Mouse (Mus musculus): Measurements from ENCODE around the gene Sdc3. TPM values are rescaled to one million over a fixed set of nuclear protein-coding genes. Genes with fewer than 3 reads are reported as not detected.

The Sdc3 gene
- polyA plus RNA-seq, 2 experiments: 35.4 to 89.5 TPM

DNA sequence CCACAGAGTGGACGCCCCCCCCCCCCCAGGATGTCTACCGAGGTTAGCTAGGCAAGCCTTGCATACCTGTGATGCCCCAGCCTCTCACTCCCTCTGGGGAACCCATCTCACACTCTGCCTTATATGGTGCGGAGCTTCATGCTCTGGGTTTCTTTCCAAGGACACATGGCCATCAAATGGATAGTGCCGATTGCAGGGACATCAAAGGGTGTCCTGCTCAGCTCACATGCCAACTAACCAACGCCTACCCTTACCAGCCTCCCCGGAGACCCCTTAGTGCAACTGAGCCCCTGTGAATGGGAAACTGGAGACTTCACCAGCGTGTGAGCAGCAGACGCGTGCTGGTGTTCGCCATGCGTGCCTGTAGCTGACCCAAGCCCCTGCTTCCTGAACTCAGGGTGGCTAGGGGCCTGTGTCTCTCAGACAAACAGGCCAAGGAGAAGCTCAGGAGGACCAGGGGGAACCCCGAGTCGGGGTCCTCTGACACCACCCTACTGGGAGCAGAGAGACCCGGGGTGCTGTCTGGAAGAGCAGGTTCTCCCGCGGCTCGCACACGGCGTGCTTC, 444 bp upstream of the Sdc3 start:
- Histone ChIP-seq H3K4me2 (replicated peaks; ENCODE audit: low read depth, low read length, severe bottlenecking) (peak overlapping the region; percentile 93), H3K9ac (ENCODE audit: low read depth, low read length, severe bottlenecking) (peak overlapping the region; percentile 96), H3K27me3 (ENCODE audit: control insufficient read depth, insufficient read depth, low read length) (no peaks in the 10 kb centered on the region), H3K4me3 (replicated peaks; ENCODE audit: low read length) (peak overlapping the region; percentile 92), H3K4me1 (ENCODE audit: control insufficient read depth, insufficient read depth, low read length) (peaks cover 9% of the 10 kb centered on the region), H3K27ac (replicated peaks; ENCODE audit: low read depth, low read length) (0 out of 2 replicates have a peak overlapping the region, but pooled peaks have one; percentile 20), H3K36me3 (ENCODE audit: control insufficient read depth, insufficient read depth, low read length) (no peaks in the 10 kb centered on the region), H3K9me3 (ENCODE audit: control insufficient read depth, low read length) (no peaks in the 10 kb centered on the region)
- WGBS: 6% methylated on average over 15 of the region's 19 CpGs
- no peak for TF ChIP-seq POLR2A (IDR thresholded peaks at IDR 0.05; ENCODE audit: borderline replicate concordance, extremely low read depth, insufficient read depth, insufficient read length)
- DNase-seq (ENCODE audit: low spot score) (no peak), ATAC-seq (ENCODE audit: low FRiP score, low read depth) (no peak; the same call in 1 of the 2 replicates)

GRCm38 (mm10) chr4:130793180-130793501, 804 bp downstream of the Sdc3 start:
- H3K36me3 ChIP-seq (ENCODE audit: control insufficient read depth, insufficient read depth, low read length): no peaks in the 10 kb centered on the region
- peak overlapping the region; percentile 96 for H3K9ac ChIP-seq (ENCODE audit: low read depth, low read length, severe bottlenecking)
- DNase-seq (ENCODE audit: low spot score) (no peak), ATAC-seq (ENCODE audit: low FRiP score, low read depth) (no peak)
- no peaks in the 10 kb centered on the region for H3K9me3 ChIP-seq (ENCODE audit: control insufficient read depth, low read length)
- H3K4me3 ChIP-seq (replicated peaks; ENCODE audit: low read length): peak overlapping the region; percentile 92
- TF ChIP-seq POLR2A (IDR thresholded peaks at IDR 0.05; ENCODE audit: borderline replicate concordance, extremely low read depth, insufficient read depth, insufficient read length): no peak
- peaks cover 21% of the 10 kb centered on the region for H3K4me1 ChIP-seq (ENCODE audit: control insufficient read depth, insufficient read depth, low read length)
- no peaks in the 10 kb centered on the region for H3K27me3 ChIP-seq (ENCODE audit: control insufficient read depth, insufficient read depth, low read length)
- 34% methylated on average over 7 of the region's 7 CpGs for WGBS
- 0 out of 2 replicates have a peak overlapping the region, but pooled peaks have one; percentile 52 for H3K27ac ChIP-seq (replicated peaks; ENCODE audit: low read depth, low read length)
- peak overlapping the region; percentile 93 for H3K4me2 ChIP-seq (replicated peaks; ENCODE audit: low read depth, low read length, severe bottlenecking)

DNA sequence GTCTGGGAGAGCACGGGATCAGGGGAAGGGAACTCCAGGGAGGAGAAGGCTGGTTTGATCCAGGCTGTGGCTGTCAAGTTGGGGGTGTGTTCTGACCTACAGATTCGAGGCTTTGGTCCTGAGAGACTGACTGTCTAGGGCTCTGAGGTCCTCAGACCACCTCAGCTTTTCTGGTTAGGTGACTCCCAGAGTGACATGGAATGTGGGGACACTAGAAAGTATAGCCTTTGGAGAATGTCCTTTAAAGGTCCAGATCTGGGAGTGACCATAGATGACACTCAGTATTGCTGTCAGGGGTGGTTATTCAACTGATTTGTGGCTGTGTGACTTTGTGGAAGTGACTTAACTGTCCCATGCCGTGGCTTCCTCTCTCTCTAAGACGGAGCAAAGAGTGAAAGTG, 2.4 kb downstream of the Sdc3 start:
- no peak overlapping the region; the same call in 1 of the 2 replicates for H3K4me3 ChIP-seq (replicated peaks; ENCODE audit: low read length)
- H3K27me3 ChIP-seq (ENCODE audit: control insufficient read depth, insufficient read depth, low read length): no peaks in the 10 kb centered on the region
- H3K4me2 ChIP-seq (replicated peaks; ENCODE audit: low read depth, low read length, severe bottlenecking): no peak overlapping the region; the same call in 1 of the 2 replicates
- TF ChIP-seq POLR2A (IDR thresholded peaks at IDR 0.05; ENCODE audit: borderline replicate concordance, extremely low read depth, insufficient read depth, insufficient read length): no peak
- ATAC-seq (ENCODE audit: low FRiP score, low read depth) (no peak), DNase-seq (ENCODE audit: low spot score) (no peak)
- no peaks in the 10 kb centered on the region for H3K36me3 ChIP-seq (ENCODE audit: control insufficient read depth, insufficient read depth, low read length)
- H3K27ac ChIP-seq (replicated peaks; ENCODE audit: low read depth, low read length): no peak overlapping the region
- H3K9me3 ChIP-seq (ENCODE audit: control insufficient read depth, low read length): no peaks in the 10 kb centered on the region
- peaks cover 36% of the 10 kb centered on the region for H3K4me1 ChIP-seq (ENCODE audit: control insufficient read depth, insufficient read depth, low read length)
- 43% methylated on average over 4 of the region's 4 CpGs for WGBS
- H3K9ac ChIP-seq (ENCODE audit: low read depth, low read length, severe bottlenecking): no peak overlapping the region

DNA sequence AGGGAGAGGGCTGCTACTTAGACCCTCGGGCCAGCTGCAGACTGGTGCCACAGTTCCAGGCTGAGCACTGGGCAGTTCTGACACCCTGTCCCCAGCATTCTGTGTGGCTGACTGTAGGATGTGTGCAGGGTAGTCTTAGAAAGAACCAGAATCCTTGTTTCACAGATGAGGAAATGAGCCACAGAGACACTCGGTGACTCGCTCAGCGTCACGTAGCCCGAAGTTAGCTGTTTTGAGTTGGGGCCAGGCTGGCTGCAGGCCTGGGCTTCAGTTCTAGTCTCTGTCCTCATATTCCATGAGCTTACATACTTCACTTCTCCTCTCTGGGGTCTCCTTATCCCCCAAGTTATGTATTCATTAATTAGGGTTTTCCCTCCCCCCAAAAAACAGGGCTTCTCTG, 3.6 kb downstream of the Sdc3 start:
- Histone ChIP-seq H3K4me2 (replicated peaks; ENCODE audit: low read depth, low read length, severe bottlenecking) (no peak overlapping the region), H3K27ac (replicated peaks; ENCODE audit: low read depth, low read length) (0 out of 2 replicates have a peak overlapping the region, but pooled peaks have one; percentile 1), H3K4me3 (replicated peaks; ENCODE audit: low read length) (no peak overlapping the region), H3K36me3 (ENCODE audit: control insufficient read depth, insufficient read depth, low read length) (no peaks in the 10 kb centered on the region), H3K4me1 (ENCODE audit: control insufficient read depth, insufficient read depth, low read length) (peaks cover 36% of the 10 kb centered on the region), H3K27me3 (ENCODE audit: control insufficient read depth, insufficient read depth, low read length) (no peaks in the 10 kb centered on the region), H3K9ac (ENCODE audit: low read depth, low read length, severe bottlenecking) (no peak overlapping the region), H3K9me3 (ENCODE audit: control insufficient read depth, low read length) (no peaks in the 10 kb centered on the region)
- ATAC-seq (ENCODE audit: low FRiP score, low read depth) (no peak), DNase-seq (ENCODE audit: low spot score) (no peak)
- WGBS: 82% methylated on average over 6 of the region's 6 CpGs
- no peak for TF ChIP-seq POLR2A (IDR thresholded peaks at IDR 0.05; ENCODE audit: borderline replicate concordance, extremely low read depth, insufficient read depth, insufficient read length)

- no peaks in the 10 kb centered on the region for H3K36me3 ChIP-seq (ENCODE audit: control insufficient read depth, insufficient read depth, low read length)
- H3K9ac ChIP-seq (ENCODE audit: low read depth, low read length, severe bottlenecking): peak overlapping the region; percentile 29; the same call in 1 of the 2 replicates
- ATAC-seq (ENCODE audit: low FRiP score, low read depth) (peak; percentile 14; the same call in 1 of the 2 replicates), DNase-seq (ENCODE audit: low spot score) (peak; percentile 27)
- no peak overlapping the region; the same call in 1 of the 2 replicates for H3K4me3 ChIP-seq (replicated peaks; ENCODE audit: low read length)
- no peaks in the 10 kb centered on the region for H3K27me3 ChIP-seq (ENCODE audit: control insufficient read depth, insufficient read depth, low read length)
- peak overlapping the region; percentile 69 for H3K27ac ChIP-seq (replicated peaks; ENCODE audit: low read depth, low read length)
- peaks cover 42% of the 10 kb centered on the region for H3K4me1 ChIP-seq (ENCODE audit: control insufficient read depth, insufficient read depth, low read length)
- H3K4me2 ChIP-seq (replicated peaks; ENCODE audit: low read depth, low read length, severe bottlenecking): peak overlapping the region; percentile 31; the same call in 1 of the 2 replicates
- WGBS: 9% methylated on average over 13 of the region's 15 CpGs
- TF ChIP-seq POLR2A (IDR thresholded peaks at IDR 0.05; ENCODE audit: borderline replicate concordance, extremely low read depth, insufficient read depth, insufficient read length): no peak
- no peaks in the 10 kb centered on the region for H3K9me3 ChIP-seq (ENCODE audit: control insufficient read depth, low read length)
These were observed 5.1 kb downstream of the Sdc3 start for GRCm38 (mm10) chr4:130797201-130798051.
